Mouse (Mus musculus) cerebellum, adult 2 months (tissue): ENCODE results near the gene Samd4.

ENCODE experiments used
- CTCF ChIP-seq: fragments of 200-500 bp; IDR thresholded peaks from 2 replicates; pipeline ENCODE4 v1.5.1; 2011; ENCODE audit warnings: low read depth, mild to moderate bottlenecking, control low read depth, low read length, moderate library complexity, borderline replicate concordance; ENCODE audit not compliant: insufficient read depth
- POLR2A ChIP-seq: fragments of 200-500 bp; IDR thresholded peaks from 2 replicates; pipeline ENCODE4 v1.6.1; 2011; ENCODE audit warnings: low read length, control low read depth, borderline replicate concordance; ENCODE audit not compliant: insufficient read depth

DNA sequence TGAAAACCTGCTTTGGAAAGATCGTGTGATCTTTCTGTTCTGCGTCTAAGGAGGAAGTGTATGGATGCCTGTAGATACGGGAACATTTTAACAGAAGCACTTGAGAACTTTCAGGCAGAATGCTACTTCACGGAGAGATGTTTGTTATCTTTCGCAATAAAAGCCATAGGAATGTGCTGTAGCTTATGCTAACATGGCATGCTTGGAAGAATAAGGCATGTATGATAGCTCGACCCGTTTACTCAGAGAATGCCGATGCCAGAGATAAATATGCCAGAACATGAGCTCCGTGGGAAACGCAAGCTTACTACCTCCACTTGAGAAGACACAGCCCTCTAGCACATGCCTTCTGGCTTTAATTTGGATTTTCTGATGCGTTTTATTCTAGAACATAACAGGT, 94.1 kb downstream of the Samd4 start:
- TF ChIP-seq CTCF (no peak), POLR2A (no peak)
